Comparison of ENCODE assay signal across 26 mouse cellular contexts in genomic region chr6:43471556-43471955, GRCm38 (mm10).
"Had no signal": no experiment of that assay in that cellular context is flagged by ENCODE, and none has a peak within 500 bp of the region (broad histone marks: within the 10 kb centered on the region; RNA-seq: fewer than 3 reads in every experiment).

No protein-coding gene starts in this region.

- H3K4me1 ChIP-seq: heart, embryonic 13.5 days; heart, embryonic 15.5 days; hindbrain, embryonic 13.5 days; hindbrain, embryonic 15.5 days; limb, embryonic 10.5 days; limb, embryonic 12.5 days; liver, embryonic 13.5 days; liver, embryonic 15.5 days had no signal

- H3K4me3 ChIP-seq: heart, adult 2 months; heart, embryonic 13.5 days; heart, embryonic 15.5 days; hindbrain, embryonic 13.5 days; hindbrain, embryonic 15.5 days; layer of hippocampus, adult 2 months; left cerebral cortex, adult 2 months; limb, embryonic 10.5 days; limb, embryonic 12.5 days; liver, embryonic 13.5 days; liver, embryonic 15.5 days had no signal

- H3K27me3 ChIP-seq: heart, embryonic 13.5 days; heart, embryonic 15.5 days; hindbrain, embryonic 13.5 days; hindbrain, embryonic 15.5 days; limb, embryonic 12.5 days; liver, embryonic 13.5 days; liver, embryonic 15.5 days had no signal

- H3K4me2 ChIP-seq: heart, embryonic 11.5 days; heart, embryonic 13.5 days; heart, embryonic 15.5 days; hindbrain, embryonic 13.5 days; hindbrain, embryonic 15.5 days; limb, embryonic 12.5 days; liver, embryonic 11.5 days; liver, embryonic 13.5 days; liver, embryonic 15.5 days had no signal

- H3K36me3 ChIP-seq: heart, embryonic 13.5 days; heart, embryonic 15.5 days; hindbrain, embryonic 13.5 days; hindbrain, embryonic 15.5 days; limb, embryonic 10.5 days; limb, embryonic 12.5 days; liver, embryonic 13.5 days; liver, embryonic 15.5 days had no signal

- H3K9ac ChIP-seq: heart, embryonic 13.5 days; heart, embryonic 15.5 days; hindbrain, embryonic 13.5 days; hindbrain, embryonic 15.5 days; limb, embryonic 12.5 days; liver, embryonic 13.5 days; liver, embryonic 15.5 days had no signal

- H3K9me3 ChIP-seq: heart, embryonic 13.5 days; heart, embryonic 15.5 days; hindbrain, embryonic 13.5 days; hindbrain, embryonic 15.5 days; limb, embryonic 10.5 days; limb, embryonic 12.5 days; liver, embryonic 13.5 days; liver, embryonic 15.5 days had no signal

- DNase-seq: gastrocnemius, postnatal 14 days; gastrocnemius, postnatal 36 days; heart, adult 11 months; heart, adult 2 months; heart, postnatal 14 days; heart, postnatal 36 days; kidney, adult 11 months; kidney, adult 8-10 months; kidney, postnatal 10 days; kidney, postnatal 25 days; kidney, postnatal 4 days; liver; liver, embryonic 13.5 days had no signal

- H3K27ac ChIP-seq: heart, adult 2 months; heart, embryonic 13.5 days; heart, embryonic 15.5 days; hindbrain, embryonic 13.5 days; hindbrain, embryonic 15.5 days; hindbrain, postnatal 0 days; layer of hippocampus, adult 2 months; left cerebral cortex, adult 2 months; limb, embryonic 10.5 days; limb, embryonic 12.5 days; liver, embryonic 13.5 days; liver, embryonic 15.5 days had no signal

- ATAC-seq: hindbrain, postnatal 0 days; intestine, embryonic 16.5 days had no signal
